Mouse (Mus musculus): Measurements from ENCODE around the gene Cypt1.

Cypt1 gene

DNA sequence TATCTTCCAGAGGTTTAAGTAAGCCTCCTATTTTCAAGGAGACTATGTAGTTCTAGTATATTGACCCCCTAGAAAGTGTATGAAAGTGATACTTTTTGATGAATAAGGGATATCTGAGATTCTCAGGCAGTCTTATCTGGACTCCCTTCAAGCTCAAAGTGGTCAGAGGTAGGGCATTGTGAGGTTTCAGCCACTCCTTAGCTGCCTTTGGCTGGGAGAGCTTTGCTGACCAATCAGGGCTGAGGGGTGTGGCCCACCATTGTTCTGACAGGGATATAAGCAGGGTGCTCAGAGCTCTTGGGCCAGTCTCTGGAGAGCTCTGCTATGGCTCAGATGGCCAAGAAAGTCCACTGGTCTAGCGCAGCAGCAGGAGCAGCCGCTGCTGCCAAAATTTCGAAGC, at the start of gene Cypt1:
TSS of gene Cypt1 (plus strand) at position 301 of the 400 bp plus-strand sequence.
- DNase-seq: no peak

DNA sequence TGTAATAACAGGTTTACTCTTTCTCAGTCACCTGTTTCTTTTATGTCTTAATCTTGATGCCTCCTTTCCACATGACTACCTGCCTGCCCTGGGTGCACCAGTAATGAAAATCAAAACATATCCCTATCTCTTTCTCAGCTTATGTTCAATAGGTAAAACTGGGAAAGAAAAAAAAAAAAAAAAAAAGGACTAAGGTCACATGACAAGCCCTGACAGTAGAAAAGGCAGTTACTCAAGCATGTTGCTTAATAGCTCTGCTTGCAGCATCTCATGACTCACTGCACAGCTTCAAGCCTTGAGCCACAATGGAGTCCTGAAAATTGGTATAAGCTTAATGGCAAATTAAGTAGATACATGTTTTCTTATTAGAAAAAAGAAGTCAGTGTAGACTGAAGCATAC, 24.1 kb downstream of the Cypt1 start:
- DNase-seq: no peak

DNA sequence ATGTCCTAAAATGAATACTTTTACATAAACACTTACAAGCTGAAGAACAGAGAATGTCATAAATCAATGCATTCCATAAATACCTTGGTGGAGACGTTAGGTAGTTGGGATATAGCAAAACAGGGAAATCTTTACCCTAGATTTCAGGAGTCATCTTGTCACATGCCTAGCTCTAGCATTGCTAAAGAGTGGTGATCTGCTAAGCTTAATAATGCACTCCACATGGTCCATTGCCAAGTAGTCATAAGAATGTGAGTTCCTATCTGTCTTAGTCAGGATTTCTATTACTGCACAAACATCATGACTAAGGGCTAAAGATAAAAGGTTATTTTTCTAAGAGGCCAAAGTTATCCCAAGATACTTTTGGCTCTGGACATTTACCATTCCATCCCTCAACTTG, 34.4 kb downstream of the Cypt1 start:
- DNase-seq: no peak

DNA sequence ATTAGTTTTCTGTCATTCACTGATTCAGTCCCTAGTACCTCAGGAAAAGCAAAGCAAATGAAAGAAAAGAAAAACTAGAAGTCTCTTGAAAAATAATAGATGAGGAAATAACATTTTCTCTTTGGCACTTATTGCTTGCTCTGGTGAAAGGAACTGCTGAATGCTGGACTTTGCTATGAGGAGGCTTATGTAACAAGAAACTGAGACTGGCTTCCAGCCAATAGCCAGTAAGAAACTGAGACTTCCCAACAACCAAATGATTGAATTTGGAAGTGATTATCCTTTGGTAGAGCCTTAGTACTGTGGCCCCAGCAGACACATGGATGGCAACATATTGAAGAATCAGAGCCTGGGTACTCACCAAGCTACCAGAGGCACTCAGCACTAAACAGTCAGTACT, 35.8 kb downstream of the Cypt1 start:
- DNase-seq: no peak
